Mouse (Mus musculus) frontal cortex, postnatal 25 days (tissue): ENCODE data around the gene Hemk1.
A peak's percentile ranks its signal among the peaks of the same experiment; 100 is the strongest.

Experiments used
- DNase-seq, 2 experiments: peaks; one replicate each; pipeline ENCODE4 v3.0.0; 2022; ENCODE audit warnings: low spot score in 2 of 2

Hemk1 gene

DNA sequence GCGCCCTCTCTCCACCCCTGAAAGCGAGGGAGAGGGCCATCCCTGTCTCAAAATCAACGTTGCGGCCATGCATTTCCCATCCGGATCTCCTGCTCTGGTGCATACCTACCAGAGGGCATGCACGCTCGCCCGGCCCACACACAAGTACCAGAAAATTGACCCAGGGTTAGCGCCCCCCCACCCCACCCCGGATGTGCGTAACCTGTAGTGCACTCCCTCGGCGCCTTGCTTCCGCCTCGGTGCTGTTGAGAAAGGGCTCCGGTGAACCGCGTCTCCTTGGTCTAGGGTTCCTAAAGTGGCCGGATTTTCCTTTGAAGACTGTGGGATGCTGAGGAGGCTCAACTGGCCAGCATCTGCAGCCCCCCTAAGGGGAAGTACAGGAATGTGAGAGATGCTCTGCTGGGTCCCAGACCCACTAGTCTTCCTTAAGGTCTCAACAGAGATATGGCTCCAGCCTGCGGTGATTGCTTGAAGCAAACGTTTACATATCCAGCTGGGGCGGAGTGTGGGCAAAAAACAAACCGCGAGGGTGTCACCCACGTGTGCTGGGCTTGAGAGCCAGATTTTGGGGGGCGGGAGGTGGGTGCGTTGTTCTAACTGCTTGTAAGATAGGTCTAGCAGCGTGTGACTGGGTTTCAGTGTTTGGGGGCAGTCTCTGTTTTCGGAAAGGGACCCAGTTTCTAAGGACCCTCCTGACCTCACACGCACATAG lies at the start of gene Hemk1:
Hemk1 (minus strand) TSS at position 179 of the 712 bp plus-strand sequence.
- peak; percentile 58 to 75 for DNase-seq

- DNase-seq, result no peak
Observed at GRCm38 (mm10) chr9:107387708-107388107, 49.6 kb upstream of the Hemk1 start.

DNA sequence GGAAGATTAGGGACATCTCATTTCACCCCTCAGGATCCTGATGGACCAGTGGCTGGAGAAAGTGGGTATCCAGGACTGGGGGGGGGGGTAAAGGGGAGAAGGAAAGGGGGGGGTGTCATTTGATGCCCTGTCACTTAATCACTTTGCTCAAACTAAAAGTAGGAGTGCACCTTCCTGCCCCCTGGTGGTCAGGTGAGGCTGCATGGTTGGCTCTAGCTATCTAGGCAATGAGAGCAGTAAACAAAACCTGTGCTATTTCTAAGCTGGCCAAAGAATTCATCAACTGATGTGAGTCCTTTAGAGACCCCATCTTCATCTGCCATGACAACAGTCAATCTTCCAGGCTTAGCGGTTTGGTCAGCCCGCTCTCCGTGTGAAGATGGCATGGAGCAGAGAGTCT lies 48.6 kb upstream of the Hemk1 start:
- DNase-seq, result no peak

- no peak for DNase-seq
Observed at GRCm38 (mm10) chr9:107384396-107384795, 46.2 kb upstream of the Hemk1 start.

GRCm38 (mm10) chr9:107381723-107382122 lies 43.6 kb upstream of the Hemk1 start:
- no peak for DNase-seq

- DNase-seq, result no peak
Observed at GRCm38 (mm10) chr9:107377961-107378512, 39.9 kb upstream of the Hemk1 start.

DNA sequence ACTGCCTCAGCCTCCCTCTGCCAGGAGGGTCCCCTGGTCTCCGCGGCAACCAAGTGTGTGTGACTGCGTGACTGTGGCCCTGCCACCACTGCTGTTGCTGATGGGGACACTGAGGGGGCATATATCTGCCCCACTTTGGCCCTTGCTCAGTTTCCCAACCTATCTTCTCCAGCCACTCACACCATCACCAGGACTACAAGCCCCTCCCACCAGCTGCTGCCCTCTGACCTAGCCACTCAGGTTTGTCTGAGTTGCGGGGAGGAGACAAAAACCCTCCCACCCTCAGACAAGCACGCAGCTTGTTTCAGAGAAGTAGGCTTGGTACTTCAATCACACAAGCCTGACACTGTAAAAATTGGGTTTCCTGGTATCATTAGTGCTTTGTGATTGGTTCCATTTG lies 37.3 kb upstream of the Hemk1 start:
- DNase-seq, result no peak

DNA sequence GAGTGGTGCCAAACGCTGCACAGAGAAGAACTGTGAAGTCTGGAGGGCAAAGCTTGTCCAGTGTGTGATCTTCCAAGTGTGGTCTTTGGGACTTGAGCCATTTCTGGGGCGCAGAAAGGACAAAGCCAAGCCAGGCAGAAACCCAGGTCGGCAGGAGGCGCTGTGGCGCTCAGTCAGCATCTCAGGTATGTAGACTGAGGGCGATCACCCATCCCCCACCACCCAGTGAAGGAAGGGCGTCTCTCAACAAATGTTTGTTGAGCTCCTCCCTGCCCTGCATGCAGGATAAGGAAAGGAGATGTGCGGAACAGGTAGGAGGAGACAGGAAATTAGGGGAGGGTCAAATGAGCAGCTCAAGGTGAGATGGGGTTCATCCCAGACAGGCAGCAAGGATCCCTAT lies 36.5 kb upstream of the Hemk1 start:
- no peak for DNase-seq

GRCm38 (mm10) chr9:107372441-107372840 lies 34.3 kb upstream of the Hemk1 start:
- DNase-seq, result no peak

DNA sequence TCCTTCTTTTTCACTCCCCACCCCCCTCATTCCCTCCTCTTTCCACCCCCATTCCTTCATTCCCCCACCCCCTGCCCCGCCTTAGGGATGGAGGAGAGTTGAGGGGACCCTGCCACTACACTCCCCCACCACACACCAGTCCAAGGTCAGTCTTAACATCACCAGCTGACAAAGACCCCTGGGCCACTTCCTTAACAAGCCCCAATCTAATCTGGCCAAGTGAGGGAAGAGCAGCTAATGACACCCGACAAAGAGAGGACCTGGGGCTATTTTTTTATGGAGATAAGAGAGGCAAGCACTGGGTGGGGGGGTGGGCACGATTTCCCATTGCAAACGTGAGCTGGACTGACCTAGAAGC lies 31.9 kb upstream of the Hemk1 start:
- no peak for DNase-seq

GRCm38 (mm10) chr9:107369270-107370105 lies 31.3 kb upstream of the Hemk1 start:
- no peak for DNase-seq

DNA sequence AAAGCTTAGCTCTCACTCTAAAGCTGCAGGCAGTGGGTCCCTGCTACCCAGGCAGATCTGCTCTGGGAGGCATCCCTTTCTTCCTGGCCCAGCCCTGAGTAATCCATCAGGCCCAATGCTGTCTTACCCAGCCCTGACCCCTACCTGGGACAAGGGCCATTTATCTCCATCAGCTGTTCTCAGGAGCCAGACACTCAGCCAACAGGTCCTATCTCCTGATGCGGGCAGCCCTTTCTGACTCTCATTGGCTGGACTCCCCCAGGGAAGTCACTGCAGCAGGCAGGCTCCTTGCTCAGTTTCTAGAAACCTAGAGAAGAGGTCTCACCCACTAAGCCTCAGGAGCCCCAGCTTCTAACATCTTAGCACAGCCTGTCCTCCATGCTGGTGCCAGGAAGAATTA lies 30.2 kb upstream of the Hemk1 start:
- DNase-seq, result no peak

DNA sequence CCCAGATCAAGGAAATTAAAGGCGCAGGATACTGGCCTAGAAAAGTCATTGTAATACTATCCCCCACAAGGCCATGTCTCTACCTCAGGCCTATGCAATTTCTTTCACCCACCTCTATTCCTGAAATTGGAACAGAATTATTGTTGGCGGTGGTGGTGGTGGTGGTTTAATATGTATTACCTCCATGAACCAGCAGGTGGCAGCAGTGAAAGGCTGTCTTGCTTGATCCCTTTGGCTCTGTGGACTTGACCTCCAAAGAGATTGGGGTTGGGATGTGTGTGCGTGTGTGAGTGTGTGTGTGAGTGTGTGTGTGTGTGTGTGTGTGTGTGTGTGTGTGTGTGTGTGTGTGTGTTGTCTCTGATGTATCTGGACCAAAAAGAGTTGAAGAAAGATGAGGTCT lies 28.5 kb upstream of the Hemk1 start:
- peak; percentile 36 to 48 for DNase-seq

GRCm38 (mm10) chr9:107360989-107361388 lies 22.8 kb upstream of the Hemk1 start:
- no peak for DNase-seq

GRCm38 (mm10) chr9:107357651-107358050 lies 19.5 kb upstream of the Hemk1 start:
- peak; percentile 84 to 87 for DNase-seq

DNA sequence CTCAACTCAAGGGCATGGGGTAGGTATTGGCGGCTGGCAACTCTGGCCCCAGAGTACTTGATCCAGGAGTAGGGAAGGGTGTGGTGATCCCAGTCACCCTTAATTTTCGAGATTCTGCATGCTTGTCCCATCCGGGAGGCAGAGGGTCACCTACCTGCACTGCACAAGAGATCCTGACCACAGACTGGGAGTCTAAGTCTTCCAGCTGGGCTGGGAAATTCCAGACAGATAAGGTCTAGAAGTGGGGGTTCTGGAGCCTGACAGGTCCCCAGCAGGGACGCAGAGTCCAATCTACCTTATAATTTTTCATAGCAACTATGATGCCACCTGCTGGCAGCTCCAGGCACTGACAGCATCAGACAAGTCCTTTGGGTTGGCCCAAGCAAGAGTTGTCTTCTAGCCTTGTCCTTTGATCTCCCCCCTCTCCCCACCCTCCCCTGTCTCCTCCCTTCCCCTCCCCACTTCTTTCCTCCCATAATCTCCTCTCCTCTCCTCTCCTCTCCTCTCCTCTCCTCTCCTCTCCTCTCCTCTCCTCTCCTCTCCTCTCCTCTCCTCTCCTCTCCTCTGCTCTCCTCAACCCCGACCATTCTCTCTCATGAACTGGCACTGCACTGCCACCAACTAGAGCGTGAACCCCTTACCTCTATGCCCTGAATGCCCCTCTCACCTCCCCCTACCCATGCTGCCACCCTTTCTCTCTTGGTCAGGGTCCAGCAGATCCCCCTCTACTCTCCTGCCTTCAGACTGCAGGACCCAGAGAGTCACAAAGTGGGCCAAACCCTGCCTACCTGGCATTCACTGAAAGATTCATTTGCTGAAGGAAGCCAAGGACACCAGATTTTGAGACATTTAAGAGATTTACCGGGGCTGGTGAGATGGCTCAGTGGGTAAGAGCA lies 18.0 kb upstream of the Hemk1 start:
- DNase-seq, result peak; percentile 43 to 44

GRCm38 (mm10) chr9:107354826-107355225 lies 16.7 kb upstream of the Hemk1 start:
- no peak for DNase-seq

DNA sequence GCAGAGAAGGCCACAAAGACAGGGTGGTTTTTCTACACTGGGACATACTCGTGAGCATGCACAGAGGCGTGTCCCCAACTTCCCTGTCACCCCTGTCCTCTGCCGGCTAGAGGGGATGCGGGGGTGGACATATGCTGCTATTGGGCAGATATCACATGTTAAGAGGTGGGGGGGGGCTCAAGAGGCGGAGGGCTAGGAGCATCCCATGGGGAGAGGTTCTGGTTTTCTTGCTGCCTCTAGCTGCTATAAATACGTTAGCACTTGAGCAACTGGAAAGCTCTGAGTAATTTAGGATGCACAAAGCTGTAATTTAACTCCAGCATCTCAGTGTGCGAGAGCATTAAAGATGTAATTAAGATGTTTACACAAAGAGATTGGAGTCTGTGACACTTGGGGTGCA lies 11.2 kb upstream of the Hemk1 start:
- no peak for DNase-seq

GRCm38 (mm10) chr9:107347586-107348183 lies 9.5 kb upstream of the Hemk1 start:
- no peak for DNase-seq

GRCm38 (mm10) chr9:107346081-107346480 lies 7.9 kb upstream of the Hemk1 start:
- DNase-seq, result no peak

GRCm38 (mm10) chr9:107344027-107344426 lies 5.9 kb upstream of the Hemk1 start:
- DNase-seq, result no peak
